Mouse (Mus musculus) liver, adult 2 months (tissue): Measurements from ENCODE around the gene Ubqln1.

Experiments used
- CTCF ChIP-seq: fragments of 200-500 bp; IDR thresholded peaks from 2 replicates; pipeline ENCODE4 v1.5.1; 2011; ENCODE audit warnings: low read depth, low read length, control low read depth
- POLR2A ChIP-seq: fragments of 200-500 bp; IDR thresholded peaks from 2 replicates; pipeline ENCODE4 v1.6.1; 2011; ENCODE audit warnings: low read length, control low read depth; ENCODE audit not compliant: insufficient read depth; ENCODE audit errors: extremely low read depth

GRCm38 (mm10) chr13:58220206-58220605 lies 4.8 kb upstream of the Ubqln1 start:
- no peak for TF ChIP-seq POLR2A
- no peak for TF ChIP-seq CTCF
